Comparison of ENCODE assay signal across 30 mouse cellular contexts in genomic region chr2:55822726-55823125, GRCm38 (mm10).
DNase-seq lines count a peak whose midpoint lies in the region; ATAC-seq and TF ChIP-seq lines count a peak whose summit lies in the region.
"Had no signal": no experiment of that assay in that cellular context is flagged by ENCODE, and none has a peak within 500 bp of the region (broad histone marks: within the 10 kb centered on the region; RNA-seq: fewer than 3 reads in every experiment).

No protein-coding gene starts in this region.

- no peaks in the 10 kb centered on the region for H3K27me3 ChIP-seq in kidney, embryonic 16.5 days (ENCODE audit: insufficient read depth, low read length)
- H3K27me3 ChIP-seq: forebrain, embryonic 12.5 days; forebrain, embryonic 15.5 days; heart, embryonic 13.5 days; Patski had no signal

- no peak overlapping the region for H3K9ac ChIP-seq in kidney, embryonic 16.5 days (replicated peaks; ENCODE audit: low read length)
- H3K9ac ChIP-seq: forebrain, embryonic 12.5 days; forebrain, embryonic 15.5 days; heart, embryonic 13.5 days; hindbrain, embryonic 14.5 days had no signal

- peak overlapping the region; percentile 94; the same call in 1 of the 2 replicates for H3K27ac ChIP-seq in embryonic fibroblast, embryonic 13.5 days (ENCODE audit: insufficient read depth, low read length)
- H3K27ac ChIP-seq in kidney, embryonic 16.5 days (ENCODE audit: low read length): no peak overlapping the region
- H3K27ac ChIP-seq: forebrain, embryonic 12.5 days; forebrain, embryonic 15.5 days; gastrocnemius, adult 2 months; heart, adult 2 months; heart, embryonic 10.5 days; heart, embryonic 13.5 days; hindbrain, embryonic 14.5 days; hindbrain, postnatal 0 days had no signal

- no peak for TF ChIP-seq POLR2A in embryonic fibroblast, embryonic 13.5 days (IDR thresholded peaks at IDR 0.05; ENCODE audit: low read depth, low read length)

- H3K4me3 ChIP-seq in embryonic fibroblast, embryonic 13.5 days (ENCODE audit: insufficient read depth, low read length): no peak overlapping the region
- H3K4me3 ChIP-seq in kidney, embryonic 16.5 days (ENCODE audit: low read length): no peak overlapping the region
- H3K4me3 ChIP-seq: erythroblast, embryonic 14.5 days; forebrain, embryonic 12.5 days; forebrain, embryonic 15.5 days; gastrocnemius, adult 2 months; heart, adult 2 months; heart, embryonic 10.5 days; heart, embryonic 13.5 days had no signal

- no peaks in the 10 kb centered on the region for H3K36me3 ChIP-seq in kidney, embryonic 16.5 days (ENCODE audit: insufficient read depth, low read length)
- H3K36me3 ChIP-seq: forebrain, embryonic 12.5 days; forebrain, embryonic 15.5 days; heart, embryonic 10.5 days; heart, embryonic 13.5 days had no signal

- no peak overlapping the region for H3K4me2 ChIP-seq in kidney, embryonic 16.5 days (replicated peaks; ENCODE audit: low read depth, low read length)
- H3K4me2 ChIP-seq: forebrain, embryonic 12.5 days; forebrain, embryonic 15.5 days; heart, embryonic 13.5 days; hindbrain, embryonic 14.5 days had no signal

- no peaks in the 10 kb centered on the region for H3K4me1 ChIP-seq in embryonic fibroblast, embryonic 13.5 days (ENCODE audit: control insufficient read depth, insufficient read depth, low read length)
- no peaks in the 10 kb centered on the region for H3K4me1 ChIP-seq in kidney, embryonic 16.5 days (ENCODE audit: insufficient read depth, low read length)
- H3K4me1 ChIP-seq: forebrain, embryonic 12.5 days had no signal

- no peaks in the 10 kb centered on the region for H3K9me3 ChIP-seq in kidney, embryonic 16.5 days (ENCODE audit: low read length)
- H3K9me3 ChIP-seq: forebrain, embryonic 12.5 days; forebrain, embryonic 15.5 days; heart, embryonic 10.5 days; heart, embryonic 13.5 days had no signal

- ATAC-seq in kidney, embryonic 16.5 days (ENCODE audit: low FRiP score, low TSS enrichment): no peak
- ATAC-seq in activated CD4-positive, CD25-positive, alpha-beta regulatory T cell, adult 4 months: no peak
- ATAC-seq in granulocyte monocyte progenitor cell, adult 5-6 weeks (replicated peaks; ENCODE audit: poor library complexity, severe bottlenecking): no peak
- ATAC-seq: CD4-positive, CD25-positive, alpha-beta regulatory T cell, adult 4 months; forebrain, embryonic 15.5 days; hindbrain, postnatal 0 days; inflammation-experienced regulatory T-cells, adult 6 months; intestine, embryonic 16.5 days; Patski had no signal

- peak; percentile 81 for DNase-seq in 3T3-L1 (ENCODE audit: low read depth, low spot score)
- DNase-seq in Muller cell, postnatal 12 days (ENCODE audit: inconsistent ontology term): peak; percentile 76
- DNase-seq: adrenal gland, adult 2 months; adrenal gland, postnatal 14 days; B cell, adult 2 months; cerebellum, adult 11-12 months; cerebellum, adult 8-10 months; cerebellum, postnatal 10 days; cerebellum, postnatal 36 days; gastrocnemius, adult 2 months; gastrocnemius, postnatal 14 days; heart, adult 2 months; heart, postnatal 14 days; heart, postnatal 4 days; kidney, adult 18-20 months had no signal

- TF ChIP-seq CTCF in embryonic fibroblast, embryonic 13.5 days (IDR thresholded peaks at IDR 0.05; ENCODE audit: borderline replicate concordance, insufficient read depth, low read length): no peak
